Mouse (Mus musculus) cerebellum, adult 2 months (tissue): ENCODE results near the gene Cachd1.

Source experiments
- CTCF ChIP-seq: fragments of 200-500 bp; IDR thresholded peaks from 2 replicates; pipeline ENCODE4 v1.5.1; 2011; ENCODE audit warnings: low read depth, mild to moderate bottlenecking, control low read depth, low read length, moderate library complexity, borderline replicate concordance; ENCODE audit not compliant: insufficient read depth
- POLR2A ChIP-seq: fragments of 200-500 bp; IDR thresholded peaks from 2 replicates; pipeline ENCODE4 v1.6.1; 2011; ENCODE audit warnings: low read length, control low read depth, borderline replicate concordance; ENCODE audit not compliant: insufficient read depth

DNA sequence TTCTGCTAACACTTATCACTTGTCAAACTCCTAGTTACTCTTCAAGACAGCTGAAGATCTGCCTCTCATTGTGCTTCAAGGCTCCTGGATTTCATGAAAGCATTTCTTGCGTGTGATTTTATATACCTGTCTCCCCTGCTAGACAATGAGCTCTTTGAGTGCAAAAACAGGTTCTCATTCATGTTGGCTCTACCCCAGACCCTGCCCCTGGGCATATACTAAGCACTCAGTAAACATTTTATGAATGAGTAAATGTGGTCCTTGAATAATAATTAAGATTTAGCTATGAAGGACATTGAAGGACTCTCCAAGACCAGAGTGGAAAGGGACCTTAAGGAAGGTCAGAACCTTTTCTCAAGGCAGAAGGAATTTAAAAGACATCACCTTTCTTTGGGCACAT, 16.9 kb upstream of the Cachd1 start:
- no peak for TF ChIP-seq POLR2A
- no peak for TF ChIP-seq CTCF
